Mouse (Mus musculus) lung, adult 18-20 months (tissue): ENCODE data around the gene Elob.
A peak's percentile ranks its signal among the peaks of the same experiment; 100 is the strongest.

Experiments
- DNase-seq, 2 experiments: peaks; one replicate each; pipeline ENCODE4 v3.0.0; 2022; ENCODE audit warnings: mixed read lengths in 2 of 2

The Elob gene

GRCm38 (mm10) chr17:23829064-23829619 lies at the start of gene Elob:
Gene Elob (minus strand): TSS chr17:23829136.
- DNase-seq: peak; percentile 82 to 85

- no peak for DNase-seq
These were observed 48.2 kb upstream of the Elob start for GRCm38 (mm10) chr17:23877166-23877565.

GRCm38 (mm10) chr17:23876741-23877140 lies 47.8 kb upstream of the Elob start:
- no peak for DNase-seq

GRCm38 (mm10) chr17:23873884-23874856 lies 45.2 kb upstream of the Elob start:
- peak; percentile 42 to 58 for DNase-seq

GRCm38 (mm10) chr17:23868513-23868912 lies 39.6 kb upstream of the Elob start:
- peak; percentile 26 to 36 for DNase-seq

- no peak for DNase-seq
These were observed 38.8 kb upstream of the Elob start, which contains the start of gene Prss21 for GRCm38 (mm10) chr17:23867756-23868155. Gene Prss21 (plus strand): TSS chr17:23868056.

- no peak for DNase-seq
These were observed 34.0 kb upstream of the Elob start for GRCm38 (mm10) chr17:23862926-23863325.

GRCm38 (mm10) chr17:23857913-23858312 lies 29.0 kb upstream of the Elob start:
- DNase-seq: no peak

- no peak for DNase-seq
These were observed 28.3 kb upstream of the Elob start for GRCm38 (mm10) chr17:23857193-23857592.

GRCm38 (mm10) chr17:23854229-23854765 lies 25.4 kb upstream of the Elob start:
- DNase-seq: no peak

GRCm38 (mm10) chr17:23853292-23853691 lies 24.4 kb upstream of the Elob start:
- peak; percentile 18 to 33 for DNase-seq

GRCm38 (mm10) chr17:23850853-23851749 lies 22.2 kb upstream of the Elob start:
- DNase-seq: peak; percentile 40 to 52

GRCm38 (mm10) chr17:23850028-23850427 lies 21.1 kb upstream of the Elob start:
- no peak for DNase-seq

- peak; percentile 54 to 65 for DNase-seq
These were observed 14.9 kb upstream of the Elob start, which contains the start of the genes Prss32 and Prss41 for GRCm38 (mm10) chr17:23843812-23844273. Gene Prss32 (plus strand): TSS chr17:23843855. Gene Prss41 (minus strand): TSS chr17:23844172.

- DNase-seq: no peak
These were observed 14.3 kb upstream of the Elob start for GRCm38 (mm10) chr17:23843141-23843811.

- DNase-seq: peak in 1 of 2 experiments; percentile 54
These were observed 12.2 kb upstream of the Elob start for GRCm38 (mm10) chr17:23841145-23841544.

GRCm38 (mm10) chr17:23836006-23836575 lies 7.2 kb upstream of the Elob start, which contains the start of gene Prss33:
Gene Prss33 (minus strand): TSS chr17:23836056.
- no peak for DNase-seq

GRCm38 (mm10) chr17:23831201-23831600 lies 2.3 kb upstream of the Elob start:
- DNase-seq: no peak

GRCm38 (mm10) chr17:23828271-23829001 lies 500 bp downstream of the Elob start:
- peak; percentile 56 to 58 for DNase-seq

- DNase-seq: no peak
These were observed 3.3 kb downstream of the Elob start for GRCm38 (mm10) chr17:23825591-23825990.
